Mouse (Mus musculus): Measurements from ENCODE around the gene Gm813.

DNA sequence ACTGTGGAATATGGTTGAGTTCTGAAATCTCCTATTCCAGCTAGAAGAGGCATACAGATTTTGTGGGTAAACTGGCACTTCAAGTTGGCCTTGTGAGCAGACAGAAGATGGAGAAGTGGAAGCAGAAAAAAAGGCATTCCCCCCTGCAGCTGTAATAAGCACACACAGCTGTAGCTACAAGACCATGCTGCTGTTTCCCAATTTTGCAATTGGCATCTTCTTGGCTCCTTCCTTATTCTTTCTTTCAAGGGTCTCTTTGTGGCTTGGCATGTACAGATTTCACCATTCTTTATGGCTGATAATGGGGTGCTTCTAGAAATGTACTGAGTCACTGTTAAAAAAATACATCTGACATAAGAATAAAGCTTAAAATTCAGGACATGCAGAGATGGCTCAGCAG is 568 bp upstream of the Gm813 start:
- no peak for TF ChIP-seq CTCF (IDR thresholded peaks at IDR 0.05; ENCODE audit: borderline replicate concordance, insufficient read depth, low read depth, low read length)
- TF ChIP-seq POLR2A (IDR thresholded peaks at IDR 0.05; ENCODE audit: borderline replicate concordance, insufficient read depth, low read length): no peak

Measured in cerebellum, adult 2 months (tissue).